Mouse (Mus musculus) stomach, postnatal 0 days (tissue): ENCODE measurements around the gene Gast.

Experiments used
- CTCF ChIP-seq: IDR thresholded peaks from 2 replicates; pipeline ENCODE4 v1.5.1; 2016; ENCODE audit warnings: antibody characterized with exemption, low read depth, mild to moderate bottlenecking, moderate library complexity
- EP300 ChIP-seq: optimal IDR thresholded peaks from 2 replicates; pipeline ENCODE3; 2016; ENCODE audit warnings: antibody characterized with exemption

GRCm38 (mm10) chr11:100369822-100370221 lies 35.6 kb downstream of the Gast start:
- TF ChIP-seq CTCF, result no peak
- no peak for TF ChIP-seq EP300
